Mouse (Mus musculus) intestine, embryonic 16.5 days (tissue): ENCODE data around the gene Erg28. TPM values are rescaled to one million over a fixed set of nuclear protein-coding genes. Genes with fewer than 3 reads are reported as not detected.

ENCODE experiments used
- ATAC-seq: fragments of 200-750 bp; cut with Nextera tagmentation; 2 replicates; pipeline ENCODE4 v1.8.0; 2017; ENCODE audit warnings: moderate TSS enrichment, moderate library complexity
- H3K27ac ChIP-seq: fragments of 300-500 bp; sonication (generic); 2 replicates; pipeline ENCODE4 v1.5.1; 2014; ENCODE audit warnings: mild to moderate bottlenecking, low read length
- H3K27me3 ChIP-seq: fragments of 300-500 bp; sonication (generic); replicated peaks from 2 replicates; pipeline ENCODE4 v1.6.1; 2014; ENCODE audit warnings: low read length, control low read depth, mixed read lengths; ENCODE audit not compliant: control insufficient read depth, insufficient read depth
- H3K36me3 ChIP-seq: fragments of 300-500 bp; sonication (generic); 2 replicates; pipeline ENCODE4 v1.6.1; 2014; ENCODE audit warnings: low read length, control low read depth; ENCODE audit not compliant: control insufficient read depth, insufficient read depth
- H3K4me1 ChIP-seq: fragments of 300-500 bp; sonication (generic); 2 replicates; pipeline ENCODE4 v1.6.1; 2014; ENCODE audit warnings: low read length, control low read depth, mixed read lengths; ENCODE audit not compliant: control insufficient read depth, insufficient read depth
- H3K4me2 ChIP-seq: fragments of 300-500 bp; sonication (generic); 2 replicates; pipeline ENCODE4 v1.6.1; 2014; ENCODE audit warnings: low read depth, low read length, control low read depth
- H3K4me3 ChIP-seq: fragments of 300-500 bp; sonication (generic); 2 replicates; pipeline ENCODE4 v1.5.1; 2014; ENCODE audit warnings: mild to moderate bottlenecking, low read length
- H3K9ac ChIP-seq: fragments of 300-500 bp; sonication (generic); 2 replicates; pipeline ENCODE4 v1.6.1; 2014; ENCODE audit warnings: low read depth, low read length
- H3K9me3 ChIP-seq: fragments of 300-500 bp; sonication (generic); 2 replicates; pipeline ENCODE4 v1.6.1; 2016; ENCODE audit warnings: low read length, control low read depth; ENCODE audit not compliant: control insufficient read depth
- WGBS: fragments of 180-500 bp; shearing (Covaris S2); extraction: QIAGEN DNeasy Blood & Tissue Kit; methylation state at CpG from one replicate; pipeline ENCODE4 v1.1.7; 2014; 5-methylcytosine and 5-hydroxymethylcytosine counted together
- polyA plus RNA-seq: library from polyadenylated mRNA; unstranded; fragments of >200 nt; fragmentation: Nextera tagmentation; extraction: Ambion mirVana; gene quantifications from 2 replicates; pipeline ENCODE4 v1.2.1, GENCODE M21; 2015

Gene Erg28
- polyA plus RNA-seq, 1 experiment from 2014 or later: 163 TPM

- no peak overlapping the region for H3K4me3 ChIP-seq
- H3K4me2 ChIP-seq: no peak overlapping the region
- no peak overlapping the region for H3K27ac ChIP-seq
- no peaks in the 10 kb centered on the region for H3K9me3 ChIP-seq
- ATAC-seq: no peak
- H3K27me3 ChIP-seq: no peaks in the 10 kb centered on the region
- WGBS: 66% methylated on average over 1 of the region's 1 CpGs
- H3K4me1 ChIP-seq: no peaks in the 10 kb centered on the region
- no peaks in the 10 kb centered on the region for H3K36me3 ChIP-seq
- no peak overlapping the region for H3K9ac ChIP-seq
Observed at GRCm38 (mm10) chr12:85854271-85854670, 29.9 kb upstream of the Erg28 start.

GRCm38 (mm10) chr12:85853836-85854235, 29.5 kb upstream of the Erg28 start:
- no peaks in the 10 kb centered on the region for H3K9me3 ChIP-seq
- no peaks in the 10 kb centered on the region for H3K36me3 ChIP-seq
- H3K27ac ChIP-seq: no peak overlapping the region
- ATAC-seq: no peak
- H3K4me3 ChIP-seq: no peak overlapping the region
- no peaks in the 10 kb centered on the region for H3K4me1 ChIP-seq
- no peaks in the 10 kb centered on the region for H3K27me3 ChIP-seq
- no peak overlapping the region for H3K9ac ChIP-seq
- WGBS: 80% methylated on average over 4 of the region's 4 CpGs
- H3K4me2 ChIP-seq: no peak overlapping the region

GRCm38 (mm10) chr12:85850661-85851060, 26.3 kb upstream of the Erg28 start:
- Histone ChIP-seq H3K9ac (no peak overlapping the region), H3K4me3 (no peak overlapping the region), H3K27me3 (no peaks in the 10 kb centered on the region), H3K9me3 (no peaks in the 10 kb centered on the region), H3K4me2 (no peak overlapping the region), H3K27ac (no peak overlapping the region), H3K4me1 (no peaks in the 10 kb centered on the region), H3K36me3 (no peaks in the 10 kb centered on the region)
- ATAC-seq: no peak
- WGBS: 78% methylated on average over 8 of the region's 8 CpGs

- H3K36me3 ChIP-seq: no peaks in the 10 kb centered on the region
Observed at GRCm38 (mm10) chr12:85848164-85848958, 24.0 kb upstream of the Erg28 start.

GRCm38 (mm10) chr12:85839371-85840000, 15.1 kb upstream of the Erg28 start:
- no peak overlapping the region for H3K9ac ChIP-seq
- no peaks in the 10 kb centered on the region for H3K9me3 ChIP-seq
- WGBS: 92% methylated on average over 12 of the region's 12 CpGs
- ATAC-seq: no peak
- no peaks in the 10 kb centered on the region for H3K4me1 ChIP-seq
- H3K27me3 ChIP-seq: no peaks in the 10 kb centered on the region
- H3K4me3 ChIP-seq: no peak overlapping the region
- H3K36me3 ChIP-seq: no peaks in the 10 kb centered on the region
- no peak overlapping the region for H3K4me2 ChIP-seq
- no peak overlapping the region for H3K27ac ChIP-seq

More at GRCm38 (mm10) chr12:85848164-85848958, 24.0 kb upstream of the Erg28 start:
- ATAC-seq: peak; percentile 60
- Histone ChIP-seq H3K27me3 (no peaks in the 10 kb centered on the region), H3K27ac (no peak overlapping the region), H3K9me3 (no peaks in the 10 kb centered on the region), H3K4me3 (no peak overlapping the region), H3K4me1 (no peaks in the 10 kb centered on the region), H3K4me2 (no peak overlapping the region), H3K9ac (no peak overlapping the region)
- WGBS: 61% methylated on average over 7 of the region's 7 CpGs

GRCm38 (mm10) chr12:85837765-85838164, 13.4 kb upstream of the Erg28 start:
- H3K4me1 ChIP-seq: no peaks in the 10 kb centered on the region
- H3K4me2 ChIP-seq: no peak overlapping the region
- no peaks in the 10 kb centered on the region for H3K27me3 ChIP-seq
- no peaks in the 10 kb centered on the region for H3K36me3 ChIP-seq
- 81% methylated on average over 2 of the region's 2 CpGs for WGBS
- no peak overlapping the region for H3K9ac ChIP-seq
- no peak overlapping the region for H3K4me3 ChIP-seq
- no peak overlapping the region for H3K27ac ChIP-seq
- no peaks in the 10 kb centered on the region for H3K9me3 ChIP-seq
- no peak for ATAC-seq

- Histone ChIP-seq H3K4me1 (no peaks in the 10 kb centered on the region), H3K4me3 (no peak overlapping the region), H3K9ac (no peak overlapping the region), H3K27me3 (no peaks in the 10 kb centered on the region), H3K36me3 (no peaks in the 10 kb centered on the region), H3K27ac (no peak overlapping the region), H3K4me2 (no peak overlapping the region), H3K9me3 (no peaks in the 10 kb centered on the region)
- ATAC-seq: no peak
- WGBS: 89% methylated on average over 2 of the region's 2 CpGs
Observed at GRCm38 (mm10) chr12:85834543-85834942, 10.2 kb upstream of the Erg28 start.

GRCm38 (mm10) chr12:85830691-85831090, 6.3 kb upstream of the Erg28 start:
- H3K9me3 ChIP-seq: no peaks in the 10 kb centered on the region
- ATAC-seq: no peak
- H3K27me3 ChIP-seq: no peaks in the 10 kb centered on the region
- H3K36me3 ChIP-seq: no peaks in the 10 kb centered on the region
- no peak overlapping the region for H3K4me2 ChIP-seq
- H3K9ac ChIP-seq: no peak overlapping the region
- H3K4me1 ChIP-seq: no peaks in the 10 kb centered on the region
- no peak overlapping the region for H3K27ac ChIP-seq
- WGBS: 80% methylated on average over 3 of the region's 3 CpGs
- no peak overlapping the region for H3K4me3 ChIP-seq

GRCm38 (mm10) chr12:85829866-85830265, 5.5 kb upstream of the Erg28 start:
- H3K27ac ChIP-seq: no peak overlapping the region
- no peak for ATAC-seq
- H3K4me2 ChIP-seq: no peak overlapping the region

More at GRCm38 (mm10) chr12:85829866-85830265, 5.5 kb upstream of the Erg28 start:
- H3K9me3 ChIP-seq: no peaks in the 10 kb centered on the region
- 91% methylated on average over 3 of the region's 3 CpGs for WGBS
- H3K4me3 ChIP-seq: no peak overlapping the region
- H3K36me3 ChIP-seq: no peaks in the 10 kb centered on the region
- no peaks in the 10 kb centered on the region for H3K27me3 ChIP-seq
- no peak overlapping the region for H3K9ac ChIP-seq
- no peaks in the 10 kb centered on the region for H3K4me1 ChIP-seq
